Mouse (Mus musculus) kidney, adult 2 months (tissue): ENCODE measurements around the gene Slit2.

Experiments used
- CTCF ChIP-seq: fragments of 200-500 bp; conservative IDR thresholded peaks from 2 replicates; pipeline ENCODE4 v1.5.1; 2011; ENCODE audit warnings: low read depth, mild to moderate bottlenecking, control low read depth, low read length, moderate library complexity, mixed read lengths; ENCODE audit not compliant: insufficient read depth, insufficient read length
- POLR2A ChIP-seq: fragments of 200-500 bp; IDR thresholded peaks from one replicate; pipeline ENCODE4 v1.6.1; 2011; ENCODE audit warnings: low read depth, low read length, control low read depth

GRCm38 (mm10) chr5:48113400-48113799, 130.5 kb downstream of the Slit2 start:
- no peak for TF ChIP-seq POLR2A
- no peak for TF ChIP-seq CTCF
